Mouse (Mus musculus) midbrain, embryonic 14.5 days (tissue): ENCODE measurements around the gene Slc13a1. TPM values are rescaled to one million over a fixed set of nuclear protein-coding genes. Genes with fewer than 3 reads are reported as not detected.

Experiments used
- ATAC-seq: fragments of 200-750 bp; cut with Nextera tagmentation; 2 replicates; pipeline ENCODE4 v1.8.0; 2017; ENCODE audit warnings: moderate number of reproducible peaks, moderate library complexity; ENCODE audit not compliant: low FRiP score, low TSS enrichment
- DNase-seq: peaks from one replicate; pipeline ENCODE4 v3.0.0-alpha.2; 2015
- H3K27ac ChIP-seq: fragments of 300-500 bp; sonication (generic); replicated peaks from 2 replicates; pipeline ENCODE4 v1.5.1; 2014; ENCODE audit warnings: mild to moderate bottlenecking, low read depth, low read length, moderate library complexity
- H3K27me3 ChIP-seq: fragments of 300-500 bp; sonication (generic); 2 replicates; pipeline ENCODE4 v1.6.1; 2014; ENCODE audit warnings: low read length, control low read depth, mixed read lengths; ENCODE audit not compliant: control insufficient read depth, insufficient read depth
- H3K36me3 ChIP-seq: fragments of 300-500 bp; sonication (generic); 2 replicates; pipeline ENCODE4 v1.6.1; 2014; ENCODE audit warnings: low read length, control low read depth; ENCODE audit not compliant: control insufficient read depth, insufficient read depth
- H3K4me1 ChIP-seq: fragments of 300-500 bp; sonication (generic); 2 replicates; pipeline ENCODE4 v1.6.1; 2014; ENCODE audit warnings: mild to moderate bottlenecking, antibody characterized with exemption, low read length, control low read depth; ENCODE audit not compliant: control insufficient read depth, insufficient read depth
- H3K4me2 ChIP-seq: fragments of 300-500 bp; sonication (generic); 2 replicates; pipeline ENCODE4 v1.6.1; 2014; ENCODE audit warnings: mild to moderate bottlenecking, low read length, moderate library complexity
- H3K4me3 ChIP-seq: fragments of 300-500 bp; sonication (generic); replicated peaks from 2 replicates; pipeline ENCODE4 v1.5.1; 2014; ENCODE audit warnings: low read depth, low read length
- H3K9ac ChIP-seq: fragments of 300-500 bp; sonication (generic); replicated peaks from 2 replicates; pipeline ENCODE4 v1.6.1; 2014; ENCODE audit warnings: mild to moderate bottlenecking, low read length, moderate library complexity
- H3K9me3 ChIP-seq: fragments of 300-500 bp; sonication (generic); 2 replicates; pipeline ENCODE4 v1.6.1; 2016; ENCODE audit warnings: low read length, control low read depth, mixed read lengths; ENCODE audit not compliant: control insufficient read depth
- WGBS: fragments of 180-500 bp; shearing (Covaris S2); extraction: QIAGEN DNeasy Blood & Tissue Kit; methylation state at CpG from one replicate; pipeline ENCODE4 v1.1.7; 2014; 5-methylcytosine and 5-hydroxymethylcytosine counted together
- polyA plus RNA-seq: library from polyadenylated mRNA; unstranded; fragments of >200 nt; fragmentation: Nextera tagmentation; extraction: Ambion mirVana; gene quantifications from 2 replicates; pipeline ENCODE4 v1.2.1, GENCODE M21; 2014

Gene Slc13a1
- polyA plus RNA-seq, 1 experiment from 2014 or later, result 0.24 TPM

GRCm38 (mm10) chr6:24108471-24108870, 59.4 kb downstream of the Slc13a1 start:
- ATAC-seq (no peak), DNase-seq (no peak)
- H3K4me1 ChIP-seq, result no peaks in the 10 kb centered on the region
- no peak overlapping the region for H3K4me2 ChIP-seq
- no peaks in the 10 kb centered on the region for H3K36me3 ChIP-seq
- no peaks in the 10 kb centered on the region for H3K9me3 ChIP-seq
- H3K9ac ChIP-seq, result no peak overlapping the region
- no peak overlapping the region for H3K27ac ChIP-seq
- 96% methylated on average over 4 of the region's 4 CpGs for WGBS
- H3K27me3 ChIP-seq, result no peaks in the 10 kb centered on the region
- H3K4me3 ChIP-seq, result no peak overlapping the region

GRCm38 (mm10) chr6:24106157-24106556, 61.7 kb downstream of the Slc13a1 start:
- peak; percentile 4 for DNase-seq
- WGBS, result 21% methylated on average over 3 of the region's 3 CpGs
- no peaks in the 10 kb centered on the region for H3K36me3 ChIP-seq
- no peaks in the 10 kb centered on the region for H3K4me1 ChIP-seq
- H3K4me3 ChIP-seq, result no peak overlapping the region
- no peak overlapping the region for H3K9ac ChIP-seq
- no peak for ATAC-seq
- no peak overlapping the region for H3K4me2 ChIP-seq
- no peaks in the 10 kb centered on the region for H3K27me3 ChIP-seq
- no peak overlapping the region for H3K27ac ChIP-seq
- no peaks in the 10 kb centered on the region for H3K9me3 ChIP-seq

DNA sequence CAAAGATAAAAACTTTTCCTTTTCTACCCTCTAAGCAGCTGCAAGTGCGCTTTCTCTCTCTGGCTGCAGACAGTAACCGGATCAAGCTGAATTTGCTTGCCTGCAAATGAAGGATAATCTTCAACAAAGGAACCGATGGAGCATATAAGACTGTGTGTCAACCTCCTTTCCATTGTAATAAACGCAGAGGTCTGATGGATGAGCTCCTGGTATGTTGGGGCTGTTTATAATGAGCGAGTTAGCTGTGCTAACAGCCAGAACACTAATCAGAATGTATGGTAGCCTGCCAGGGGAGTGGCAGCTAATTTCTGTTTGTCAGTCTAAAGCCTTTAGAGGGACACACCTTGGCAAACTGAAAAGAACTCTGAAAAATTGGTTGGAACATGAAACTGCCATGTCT, 62.2 kb downstream of the Slc13a1 start:
- no peaks in the 10 kb centered on the region for H3K4me1 ChIP-seq
- H3K9me3 ChIP-seq, result no peaks in the 10 kb centered on the region
- H3K9ac ChIP-seq, result no peak overlapping the region
- no peak overlapping the region for H3K4me2 ChIP-seq
- DNase-seq (peak; percentile 38), ATAC-seq (peak; percentile 53; the same call in 1 of the 2 replicates)
- H3K27me3 ChIP-seq, result no peaks in the 10 kb centered on the region
- H3K4me3 ChIP-seq, result no peak overlapping the region
- no peak overlapping the region for H3K27ac ChIP-seq
- H3K36me3 ChIP-seq, result no peaks in the 10 kb centered on the region
- WGBS, result 4% methylated on average over 5 of the region's 5 CpGs

DNA sequence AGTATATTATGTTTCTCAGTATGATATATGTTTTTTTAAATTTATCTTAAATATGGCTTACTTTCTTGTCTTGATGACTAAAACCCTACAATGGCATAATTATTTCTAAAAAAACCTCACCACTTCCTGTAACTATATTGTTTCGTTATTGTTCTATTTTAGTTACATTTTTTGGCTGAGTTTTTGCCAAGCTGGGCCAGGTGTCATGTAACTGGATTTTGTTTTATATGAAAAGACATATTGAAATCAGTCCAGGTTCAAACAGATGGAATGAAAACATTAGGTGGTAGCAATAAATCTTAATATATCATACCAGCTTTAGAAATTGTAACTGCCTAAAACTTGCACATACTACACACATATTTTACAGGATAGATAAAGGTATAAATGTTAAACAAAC, 66.6 kb downstream of the Slc13a1 start:
- Histone ChIP-seq H3K9ac (no peak overlapping the region), H3K4me2 (no peak overlapping the region)
- 95% methylated on average over 1 of the region's 1 CpGs for WGBS

GRCm38 (mm10) chr6:24100705-24101104, 67.2 kb downstream of the Slc13a1 start:
- no peak for DNase-seq

More for the DNA sequence above, 66.6 kb downstream of the Slc13a1 start:
- Histone ChIP-seq H3K36me3 (no peaks in the 10 kb centered on the region), H3K27me3 (no peaks in the 10 kb centered on the region), H3K4me1 (no peaks in the 10 kb centered on the region), H3K9me3 (no peaks in the 10 kb centered on the region), H3K27ac (no peak overlapping the region), H3K4me3 (no peak overlapping the region)
- DNase-seq (no peak), ATAC-seq (no peak)

DNA sequence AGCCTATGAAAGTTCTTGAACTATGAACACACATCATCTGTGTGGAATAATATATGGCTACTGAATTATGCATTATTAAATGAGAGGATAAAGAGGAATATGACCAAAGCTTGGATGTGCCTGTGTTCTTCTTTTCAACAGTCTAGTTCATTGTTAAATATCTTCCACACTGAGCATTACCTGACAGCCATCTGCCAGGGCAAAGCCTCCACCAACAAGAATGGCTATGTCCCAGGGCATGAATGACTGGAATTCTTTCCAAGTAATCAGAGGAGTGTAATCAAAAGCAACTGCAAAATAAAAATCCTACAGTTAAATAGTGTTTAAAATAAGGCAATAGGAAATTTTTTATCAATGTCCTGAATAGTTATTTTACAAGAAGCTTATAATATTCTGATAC, 70.5 kb downstream of the Slc13a1 start:
- ATAC-seq (no peak), DNase-seq (no peak)
- Histone ChIP-seq H3K4me1 (no peaks in the 10 kb centered on the region), H3K4me3 (no peak overlapping the region), H3K4me2 (no peak overlapping the region), H3K9ac (no peak overlapping the region), H3K27me3 (no peaks in the 10 kb centered on the region), H3K27ac (no peak overlapping the region), H3K9me3 (no peaks in the 10 kb centered on the region), H3K36me3 (no peaks in the 10 kb centered on the region)

More at GRCm38 (mm10) chr6:24100705-24101104, 67.2 kb downstream of the Slc13a1 start:
- no peaks in the 10 kb centered on the region for H3K36me3 ChIP-seq
- H3K27me3 ChIP-seq, result no peaks in the 10 kb centered on the region
- no peak overlapping the region for H3K4me2 ChIP-seq
- H3K27ac ChIP-seq, result no peak overlapping the region
- no peaks in the 10 kb centered on the region for H3K9me3 ChIP-seq
- no peak overlapping the region for H3K9ac ChIP-seq
- no peaks in the 10 kb centered on the region for H3K4me1 ChIP-seq
- ATAC-seq, result no peak; the same call in 1 of the 2 replicates
- WGBS, result 25% methylated on average over 5 of the region's 5 CpGs
- no peak overlapping the region for H3K4me3 ChIP-seq

DNA sequence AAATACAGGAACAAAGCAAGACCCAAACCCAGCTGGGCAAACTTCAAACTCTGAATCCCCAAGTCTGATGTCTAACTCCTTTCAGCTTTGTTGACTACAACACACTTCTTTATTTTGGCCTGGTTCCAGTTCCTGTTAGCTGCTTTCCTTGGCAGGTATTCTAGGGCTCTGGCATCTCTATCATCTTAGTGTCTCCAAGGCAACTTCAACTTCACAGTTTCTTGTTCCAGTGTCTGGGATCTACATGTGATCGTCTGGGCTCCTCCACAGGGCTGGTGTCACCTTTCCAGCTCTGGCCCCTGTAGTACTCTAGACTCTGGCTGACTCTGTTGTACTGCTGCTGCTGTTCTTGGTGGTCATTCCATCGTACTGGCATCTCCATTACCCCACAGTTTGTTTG, 91.8 kb downstream of the Slc13a1 start:
- H3K36me3 ChIP-seq, result no peaks in the 10 kb centered on the region
- H3K4me3 ChIP-seq, result no peak overlapping the region
- ATAC-seq, result no peak
- DNase-seq, result no peak
- no peaks in the 10 kb centered on the region for H3K27me3 ChIP-seq
- no peaks in the 10 kb centered on the region for H3K9me3 ChIP-seq
- WGBS, result 62% methylated on average over 2 of the region's 2 CpGs
- no peak overlapping the region for H3K4me2 ChIP-seq
- no peak overlapping the region for H3K27ac ChIP-seq
- H3K9ac ChIP-seq, result no peak overlapping the region
- H3K4me1 ChIP-seq, result no peaks in the 10 kb centered on the region

DNA sequence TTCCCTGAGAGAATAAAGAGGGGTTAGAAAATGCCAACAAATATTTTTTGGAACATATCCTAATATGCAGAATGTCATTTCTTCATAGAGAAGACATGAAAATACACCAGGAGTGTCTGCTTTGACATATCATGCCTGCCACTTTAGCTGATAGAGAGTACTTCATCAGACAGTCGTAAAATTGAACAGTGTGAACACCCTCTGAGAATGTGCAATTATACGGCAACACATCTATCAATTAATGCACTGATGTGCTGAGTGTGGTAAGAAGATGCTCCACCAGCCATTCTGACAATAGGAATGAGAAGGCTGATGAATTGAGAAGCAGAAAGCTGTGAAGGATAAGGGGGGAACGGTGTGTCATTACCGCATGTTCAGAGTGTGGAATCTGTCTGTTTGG, 95.1 kb downstream of the Slc13a1 start:
- no peaks in the 10 kb centered on the region for H3K9me3 ChIP-seq

GRCm38 (mm10) chr6:24059754-24060153, 108.1 kb downstream of the Slc13a1 start:
- WGBS, result 94% methylated on average over 3 of the region's 3 CpGs
- DNase-seq, result no peak
- ATAC-seq, result no peak

More for the DNA sequence above, 95.1 kb downstream of the Slc13a1 start:
- Histone ChIP-seq H3K4me2 (no peak overlapping the region), H3K9ac (no peak overlapping the region), H3K4me3 (no peak overlapping the region), H3K27ac (no peak overlapping the region), H3K36me3 (no peaks in the 10 kb centered on the region), H3K27me3 (no peaks in the 10 kb centered on the region), H3K4me1 (no peaks in the 10 kb centered on the region)
- WGBS, result 81% methylated on average over 4 of the region's 4 CpGs
- DNase-seq (no peak), ATAC-seq (no peak)

More at GRCm38 (mm10) chr6:24059754-24060153, 108.1 kb downstream of the Slc13a1 start:
- no peak overlapping the region for H3K4me3 ChIP-seq
- H3K27ac ChIP-seq, result no peak overlapping the region
- no peaks in the 10 kb centered on the region for H3K4me1 ChIP-seq
- no peaks in the 10 kb centered on the region for H3K9me3 ChIP-seq
- H3K27me3 ChIP-seq, result no peaks in the 10 kb centered on the region
- no peak overlapping the region for H3K4me2 ChIP-seq
- no peaks in the 10 kb centered on the region for H3K36me3 ChIP-seq
- no peak overlapping the region for H3K9ac ChIP-seq
